In genomic region chr7:45716460-45716857, GRCm38 (mm10) we compare ENCODE assay signal across 8 mouse cellular contexts. TPM values are rescaled to one million over a fixed set of nuclear protein-coding genes. Genes with fewer than 3 reads are reported as not detected.
DNase-seq lines count a peak whose midpoint lies in the region; ATAC-seq and TF ChIP-seq lines count a peak whose summit lies in the region.

No protein-coding gene starts in this region.

- TF ChIP-seq POLR2A in heart, adult 2 months (IDR thresholded peaks at IDR 0.05; ENCODE audit: insufficient read depth, low read depth, low read length) = no peak
- no peak for TF ChIP-seq POLR2A in ES-Bruce4 (IDR thresholded peaks at IDR 0.05; ENCODE audit: insufficient read depth, low read length)

- peaks cover 12% of the 10 kb centered on the region for H3K4me1 ChIP-seq in heart, adult 2 months (ENCODE audit: control insufficient read depth, insufficient read depth, low read length)
- no peaks in the 10 kb centered on the region for H3K4me1 ChIP-seq in ES-Bruce4 (ENCODE audit: control insufficient read depth, insufficient read depth, low read length)
- peaks cover 43% of the 10 kb centered on the region for H3K4me1 ChIP-seq in heart, embryonic 15.5 days (replicated peaks)
- peaks cover 60% of the 10 kb centered on the region for H3K4me1 ChIP-seq in liver, embryonic 16.5 days (ENCODE audit: control insufficient read depth, low read depth, low read length)

- H3K27ac ChIP-seq in heart, adult 2 months = peak overlapping the region; percentile 23
- H3K27ac ChIP-seq in ES-Bruce4 (ENCODE audit: insufficient read depth, low read length) = no peak overlapping the region
- 0 out of 2 replicates have a peak overlapping the region, but pooled peaks have one; percentile 89 for H3K27ac ChIP-seq in heart, embryonic 15.5 days
- H3K27ac ChIP-seq in liver, embryonic 16.5 days (ENCODE audit: low read length) = peak overlapping the region; percentile 72

- ATAC-seq in heart, embryonic 15.5 days (replicated peaks; ENCODE audit: insufficient number of reproducible peaks, insufficient read depth, low FRiP score, low read depth) = no peak
- no peak for ATAC-seq in liver, embryonic 16.5 days (ENCODE audit: low read depth)

- H3K9me3 ChIP-seq in ES-Bruce4 (replicated peaks; ENCODE audit: control insufficient read depth, insufficient read depth, low read length, poor library complexity, severe bottlenecking) = no peaks in the 10 kb centered on the region
- H3K9me3 ChIP-seq in heart, embryonic 15.5 days (replicated peaks) = no peaks in the 10 kb centered on the region
- no peaks in the 10 kb centered on the region for H3K9me3 ChIP-seq in liver, embryonic 16.5 days (replicated peaks; ENCODE audit: control insufficient read depth, low read length)

- H3K36me3 ChIP-seq in heart, adult 2 months (ENCODE audit: control insufficient read depth, insufficient read depth, low read length) = peaks cover 6% of the 10 kb centered on the region
- peaks cover 29% of the 10 kb centered on the region for H3K36me3 ChIP-seq in ES-Bruce4 (ENCODE audit: control insufficient read depth, insufficient read depth, low read length, poor library complexity, severe bottlenecking)
- peaks cover 36% of the 10 kb centered on the region for H3K36me3 ChIP-seq in heart, embryonic 15.5 days
- H3K36me3 ChIP-seq in liver, embryonic 16.5 days (ENCODE audit: control insufficient read depth, insufficient read depth) = peaks cover 34% of the 10 kb centered on the region

- H3K9ac ChIP-seq in heart, adult 2 months (ENCODE audit: low read depth, low read length) = no peak overlapping the region
- H3K9ac ChIP-seq in ES-Bruce4 (ENCODE audit: low read depth, poor library complexity, severe bottlenecking) = 0 out of 2 replicates have a peak overlapping the region, but pooled peaks have one; percentile 57
- H3K9ac ChIP-seq in heart, embryonic 15.5 days = peak overlapping the region; percentile 86; the same call in 1 of the 2 replicates
- H3K9ac ChIP-seq in liver, embryonic 16.5 days (ENCODE audit: low read depth, low read length) = peak overlapping the region; percentile 83

- no peak for TF ChIP-seq CTCF in heart, adult 2 months (IDR thresholded peaks at IDR 0.05)
- no peak for TF ChIP-seq CTCF in ES-Bruce4 (IDR thresholded peaks at IDR 0.05; ENCODE audit: low read depth, low read length)

- no peaks in the 10 kb centered on the region for H3K27me3 ChIP-seq in heart, adult 2 months (ENCODE audit: control insufficient read depth, insufficient read depth, low read length)
- H3K27me3 ChIP-seq in ES-Bruce4 (ENCODE audit: control insufficient read depth, insufficient read depth, low read length, poor library complexity, severe bottlenecking) = no peaks in the 10 kb centered on the region
- H3K27me3 ChIP-seq in heart, embryonic 15.5 days = no peaks in the 10 kb centered on the region
- no peaks in the 10 kb centered on the region for H3K27me3 ChIP-seq in liver, embryonic 16.5 days (ENCODE audit: control insufficient read depth, insufficient read depth, low read depth, low read length)

- H3K4me3 ChIP-seq in heart, adult 2 months = no peak overlapping the region; the same call in 1 of the 2 replicates
- no peak overlapping the region for H3K4me3 ChIP-seq in ES-Bruce4 (ENCODE audit: low read depth, low read length)
- H3K4me3 ChIP-seq in heart, embryonic 15.5 days = peak overlapping the region; percentile 69
- H3K4me3 ChIP-seq in liver, embryonic 16.5 days (ENCODE audit: low read depth, low read length) = peak overlapping the region; percentile 87

- peak overlapping the region; percentile 80 for H3K4me2 ChIP-seq in heart, embryonic 15.5 days
- peak overlapping the region; percentile 96 for H3K4me2 ChIP-seq in liver, embryonic 16.5 days (ENCODE audit: low read depth, low read length)

- TF ChIP-seq EP300 in heart, adult 2 months (IDR thresholded peaks at IDR 0.05; ENCODE audit: insufficient read depth, low read depth, low read length) = no peak
- no peak for TF ChIP-seq EP300 in ES-Bruce4 (IDR thresholded peaks at IDR 0.05; ENCODE audit: insufficient read depth, low read depth, low read length)

- intact Hi-C loops in heart, adult 2 months (cut with DNase I) = loop anchor here (5.0 to 10.0 kb wide), 2 partner anchors 206 to 972 kb away; partner anchors contain the start of genes Ccdc114, Emp3 and Vrk3
- intact Hi-C loops in heart, postnatal 10 days (cut with DNase I) = loop anchor here (5.0 kb wide), 1 partner anchor 206 kb away; the partner anchor contains the start of genes Ccdc114 and Emp3

- peak in 1 of 2 experiments; percentile 30 for DNase-seq in heart, adult 2 months
- no peak for DNase-seq in heart, postnatal 10 days
- no peak for DNase-seq in right cerebral cortex, postnatal 4 days
- no peak for DNase-seq in adrenal gland, postnatal 4 days (ENCODE audit: low spot score in 2 of 2)
- DNase-seq in left cerebral cortex, adult 18-20 months (ENCODE audit: low spot score in 2 of 2) = no peak

- no peaks in the 10 kb centered on the region; the same call in 1 of the 2 replicates for H3K79me2 ChIP-seq in heart, adult 2 months (replicated peaks; ENCODE audit: control insufficient read depth, insufficient read depth, low read length)

- WGBS in heart, adult 2 months = 82% methylated on average over 3 of the region's 3 CpGs
- WGBS in heart, embryonic 15.5 days = 86% methylated on average over 3 of the region's 3 CpGs
- 67% methylated on average over 3 of the region's 3 CpGs for WGBS in liver, embryonic 16.5 days (ENCODE audit: insufficient replicate concordance)

RNA-seq across cellular contexts. Expression of gene Rpl18, which starts 1.2 kb away (rescaled TPM):
- 100 to 1,000 TPM; 496 to 617 TPM for total RNA-seq in heart, adult 2 months (2021)
- polyA plus RNA-seq in heart, adult 2 months (2012; rRNA removed) = 580 and 697 TPM in 2 replicates
- 100 to 1,000 TPM; 698 to 700 TPM for total RNA-seq in heart, postnatal 10 days (2021)
- polyA plus RNA-seq in ES-Bruce4 (2011; ENCODE audit: insufficient read depth, insufficient read length, low read depth, missing spikeins) = 1,593 and 1,677 TPM in 2 replicates
- polyA plus RNA-seq in heart, embryonic 15.5 days (2015; fragmentation: Nextera tagmentation; extraction: Ambion mirVana) = 540 and 572 TPM in 2 replicates
- polyA plus RNA-seq in liver, embryonic 16.5 days (2015; fragmentation: Nextera tagmentation; extraction: Ambion mirVana) = 460 and 502 TPM in 2 replicates
- total RNA-seq in adrenal gland, postnatal 4 days (2021) = 1,000 to 10,000 TPM; 1,215 to 1,230 TPM
- total RNA-seq in left cerebral cortex, adult 18-20 months (2021) = 100 to 1,000 TPM; 331 to 369 TPM

RNA-seq across cellular contexts. Expression of gene Sphk2, which starts 1.3 kb away (rescaled TPM):
- 10 to 100 TPM; 15.9 to 18.2 TPM for total RNA-seq in heart, adult 2 months (2021)
- polyA plus RNA-seq in heart, adult 2 months (2012; rRNA removed) = 24.1 and 24.9 TPM in 2 replicates
- 10 to 100 TPM; 17.4 to 20.1 TPM for total RNA-seq in heart, postnatal 10 days (2021)
- 10.4 and 11.1 TPM in 2 replicates for polyA plus RNA-seq in ES-Bruce4 (2011; ENCODE audit: insufficient read depth, insufficient read length, low read depth, missing spikeins)
- 13.7 and 21.0 TPM in 2 replicates for polyA plus RNA-seq in heart, embryonic 15.5 days (2015; fragmentation: Nextera tagmentation; extraction: Ambion mirVana)
- polyA plus RNA-seq in liver, embryonic 16.5 days (2015; fragmentation: Nextera tagmentation; extraction: Ambion mirVana) = 11.0 and 13.9 TPM in 2 replicates
- 10 to 100 TPM; 30.1 to 33.3 TPM for total RNA-seq in adrenal gland, postnatal 4 days (2021)
- 10 to 100 TPM; 32.3 to 33.0 TPM for total RNA-seq in left cerebral cortex, adult 18-20 months (2021)

RNA-seq across cellular contexts. Expression of gene Fam83e, which starts 4.6 kb away (rescaled TPM):
- total RNA-seq in heart, adult 2 months (2021) = under 1 TPM; 0.13 to 0.34 TPM
- 0.64 and 1.1 TPM in 2 replicates for polyA plus RNA-seq in heart, adult 2 months (2012; rRNA removed)
- total RNA-seq in heart, postnatal 10 days (2021) = under 1 TPM; 0.10 to 0.12 TPM
- 0.85 and 1.4 TPM in 2 replicates for polyA plus RNA-seq in ES-Bruce4 (2011; ENCODE audit: insufficient read depth, insufficient read length, low read depth, missing spikeins)
- 0.25 and 0.65 TPM in 2 replicates for polyA plus RNA-seq in heart, embryonic 15.5 days (2015; fragmentation: Nextera tagmentation; extraction: Ambion mirVana)
- polyA plus RNA-seq in liver, embryonic 16.5 days (2015; fragmentation: Nextera tagmentation; extraction: Ambion mirVana) = 0.16 and 0.30 TPM in 2 replicates
- total RNA-seq in adrenal gland, postnatal 4 days (2021) = under 1 TPM; 0.45 to 0.62 TPM
- total RNA-seq in left cerebral cortex, adult 18-20 months (2021) = under 1 TPM in 1 of 2 experiments, not detected in 1; 0.21 TPM

RNA-seq across cellular contexts. Expression of gene Spaca4, which starts 9.2 kb away (rescaled TPM):
- total RNA-seq in heart, adult 2 months (2021) = not detected
- polyA plus RNA-seq in heart, adult 2 months (2012; rRNA removed) = not detected in 2 replicates
- not detected for total RNA-seq in heart, postnatal 10 days (2021)
- not detected in 2 replicates for polyA plus RNA-seq in ES-Bruce4 (2011; ENCODE audit: insufficient read depth, insufficient read length, low read depth, missing spikeins)
- polyA plus RNA-seq in heart, embryonic 15.5 days (2015; fragmentation: Nextera tagmentation; extraction: Ambion mirVana) = not detected in 2 replicates
- polyA plus RNA-seq in liver, embryonic 16.5 days (2015; fragmentation: Nextera tagmentation; extraction: Ambion mirVana) = not detected in 2 replicates
- total RNA-seq in adrenal gland, postnatal 4 days (2021) = not detected
- total RNA-seq in left cerebral cortex, adult 18-20 months (2021) = not detected

RNA-seq across cellular contexts. Expression of gene Dbp, which starts 11.6 kb away (rescaled TPM):
- total RNA-seq in heart, adult 2 months (2021) = 100 to 1,000 TPM in 1 of 2 experiments, 1 to 10 TPM in 1; 6.4 to 134 TPM
- 49.3 and 93.6 TPM in 2 replicates for polyA plus RNA-seq in heart, adult 2 months (2012; rRNA removed)
- 10 to 100 TPM; 22.7 to 29.8 TPM for total RNA-seq in heart, postnatal 10 days (2021)
- polyA plus RNA-seq in ES-Bruce4 (2011; ENCODE audit: insufficient read depth, insufficient read length, low read depth, missing spikeins) = 6.7 and 6.9 TPM in 2 replicates
- 3.0 and 4.3 TPM in 2 replicates for polyA plus RNA-seq in heart, embryonic 15.5 days (2015; fragmentation: Nextera tagmentation; extraction: Ambion mirVana)
- polyA plus RNA-seq in liver, embryonic 16.5 days (2015; fragmentation: Nextera tagmentation; extraction: Ambion mirVana) = 0.27 and 0.32 TPM in 2 replicates
- total RNA-seq in adrenal gland, postnatal 4 days (2021) = 100 to 1,000 TPM; 101 to 129 TPM
- total RNA-seq in left cerebral cortex, adult 18-20 months (2021) = 10 to 100 TPM; 63.1 to 84.6 TPM

Comparison
In these comparisons a context has a peak if more than half of its experiments do, and no peak if none do; other contexts are left out.
1. H3K4me3 ChIP-seq: peak in heart, embryonic 15.5 days (single experiment) and liver, embryonic 16.5 days (single experiment); none in heart, adult 2 months (single experiment) and ES-Bruce4 (single experiment).